Mouse (Mus musculus) heart, adult 11 months (tissue): Measurements from ENCODE around the gene Pde9a.

Source experiments
- DNase-seq: peaks from one replicate; pipeline ENCODE4 v3.0.0; 2022

Gene Pde9a

GRCm38 (mm10) chr17:31470766-31471418, 84.9 kb downstream of the Pde9a start:
- no peak for DNase-seq

GRCm38 (mm10) chr17:31474388-31474787, 88.4 kb downstream of the Pde9a start:
- DNase-seq, result no peak

- no peak for DNase-seq
Measured at GRCm38 (mm10) chr17:31478606-31479005, 92.6 kb downstream of the Pde9a start.

GRCm38 (mm10) chr17:31479108-31479844, 93.3 kb downstream of the Pde9a start:
- DNase-seq, result peak; percentile 80

GRCm38 (mm10) chr17:31486616-31487198, 100.7 kb downstream of the Pde9a start:
- no peak for DNase-seq

- DNase-seq, result no peak
Measured at GRCm38 (mm10) chr17:31487433-31488060, 101.5 kb downstream of the Pde9a start.

GRCm38 (mm10) chr17:31491355-31491754, 105.3 kb downstream of the Pde9a start:
- DNase-seq, result no peak

GRCm38 (mm10) chr17:31492416-31492815, 106.4 kb downstream of the Pde9a start:
- DNase-seq, result peak; percentile 96

- peak; percentile 87 for DNase-seq
Measured at GRCm38 (mm10) chr17:31494989-31495388, 109.0 kb downstream of the Pde9a start.

GRCm38 (mm10) chr17:31497726-31498125, 111.7 kb downstream of the Pde9a start:
- peak; percentile 88 for DNase-seq

GRCm38 (mm10) chr17:31499725-31500124, 113.7 kb downstream of the Pde9a start:
- DNase-seq, result no peak

GRCm38 (mm10) chr17:31500416-31500815, 114.4 kb downstream of the Pde9a start:
- peak; percentile 70 for DNase-seq

GRCm38 (mm10) chr17:31500908-31501307, 114.9 kb downstream of the Pde9a start:
- DNase-seq, result no peak

GRCm38 (mm10) chr17:31502261-31502927, 116.4 kb downstream of the Pde9a start:
- DNase-seq, result no peak

GRCm38 (mm10) chr17:31503337-31503736, 117.3 kb downstream of the Pde9a start:
- no peak for DNase-seq

GRCm38 (mm10) chr17:31503936-31504335, 117.9 kb downstream of the Pde9a start:
- DNase-seq, result no peak

- DNase-seq, result no peak
Measured at GRCm38 (mm10) chr17:31505013-31505412, 119.0 kb downstream of the Pde9a start.

GRCm38 (mm10) chr17:31506282-31506681, 120.3 kb downstream of the Pde9a start:
- no peak for DNase-seq

GRCm38 (mm10) chr17:31510944-31511343, 124.9 kb downstream of the Pde9a start:
- DNase-seq, result no peak

GRCm38 (mm10) chr17:31511792-31512495, 125.9 kb downstream of the Pde9a start:
- peak; percentile 98 for DNase-seq

GRCm38 (mm10) chr17:31512593-31512992, 126.6 kb downstream of the Pde9a start:
- no peak for DNase-seq

- DNase-seq, result no peak
Measured at GRCm38 (mm10) chr17:31514696-31515095, 128.7 kb downstream of the Pde9a start.
